Mouse (Mus musculus) Muller cell, postnatal 12 days (primary cell): ENCODE measurements around the gene Mcoln2.

Experiments used
- DNase-seq: peaks from one replicate; pipeline ENCODE4 v3.0.0-alpha.2; 2015; ENCODE audit errors: inconsistent ontology term

Mcoln2 gene

GRCm38 (mm10) chr3:146145501-146145900, 4.1 kb upstream of the Mcoln2 start:
- no peak for DNase-seq

GRCm38 (mm10) chr3:146146131-146146530, 3.5 kb upstream of the Mcoln2 start:
- DNase-seq, result no peak

DNA sequence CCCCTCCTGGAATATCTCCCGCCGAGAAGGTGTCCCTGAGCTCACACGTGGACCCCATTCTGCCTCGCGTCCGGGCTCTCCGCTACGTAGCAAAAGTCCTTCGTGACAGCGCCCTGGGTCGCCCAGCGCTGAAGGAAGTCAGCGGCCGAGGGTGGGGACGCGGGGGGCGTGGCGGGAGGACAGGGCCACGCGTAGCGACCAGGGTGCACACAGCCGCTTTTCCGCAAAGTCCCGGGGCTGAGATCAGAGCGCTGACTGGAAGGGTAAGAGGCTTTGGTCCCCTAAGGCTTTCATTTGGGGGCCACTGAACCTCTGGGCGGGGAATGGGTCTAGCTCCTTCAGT, 396 bp downstream of the Mcoln2 start:
- peak; percentile 57 for DNase-seq

- DNase-seq, result no peak
Measured at GRCm38 (mm10) chr3:146150560-146150959, 927 bp downstream of the Mcoln2 start.

DNA sequence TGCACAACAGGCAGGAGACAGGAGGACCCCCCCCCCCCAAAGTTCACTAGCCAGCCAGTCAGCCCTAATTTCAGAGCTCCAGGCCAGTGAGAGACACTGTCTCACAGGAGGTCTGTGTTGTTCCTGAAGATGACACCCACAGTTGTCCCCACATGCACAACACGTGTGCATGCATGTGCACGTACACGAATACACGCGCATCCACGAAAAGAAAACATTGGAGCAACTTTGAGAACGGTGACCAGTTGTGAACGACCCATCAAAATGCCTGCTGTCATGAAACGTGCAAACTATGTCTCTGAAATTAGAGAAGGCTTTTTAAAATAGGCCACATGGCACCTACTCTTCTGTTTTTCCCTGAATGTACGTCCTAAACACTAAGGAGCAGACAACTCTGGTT, 1.7 kb downstream of the Mcoln2 start:
- no peak for DNase-seq

DNA sequence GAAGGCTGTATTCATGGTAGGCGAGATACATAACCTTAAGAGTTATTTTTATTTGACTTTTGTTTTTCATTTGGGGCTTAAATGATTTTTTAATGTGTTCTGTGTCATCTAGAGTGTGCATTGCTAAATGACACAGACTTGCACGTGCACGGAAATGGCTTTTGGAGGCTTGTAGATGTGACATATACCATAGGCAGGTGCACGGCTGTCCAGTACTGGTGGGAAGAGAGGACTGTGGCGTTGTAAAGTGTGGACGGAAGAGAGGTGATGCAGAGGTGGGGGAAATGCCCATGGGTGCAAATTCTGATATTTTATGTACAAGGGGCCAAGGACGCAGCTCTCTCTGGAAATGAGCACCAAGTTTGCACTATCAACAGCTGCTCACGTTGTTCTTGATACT, 2.1 kb downstream of the Mcoln2 start:
- DNase-seq, result no peak

GRCm38 (mm10) chr3:146152348-146152747, 2.7 kb downstream of the Mcoln2 start:
- DNase-seq, result no peak

DNA sequence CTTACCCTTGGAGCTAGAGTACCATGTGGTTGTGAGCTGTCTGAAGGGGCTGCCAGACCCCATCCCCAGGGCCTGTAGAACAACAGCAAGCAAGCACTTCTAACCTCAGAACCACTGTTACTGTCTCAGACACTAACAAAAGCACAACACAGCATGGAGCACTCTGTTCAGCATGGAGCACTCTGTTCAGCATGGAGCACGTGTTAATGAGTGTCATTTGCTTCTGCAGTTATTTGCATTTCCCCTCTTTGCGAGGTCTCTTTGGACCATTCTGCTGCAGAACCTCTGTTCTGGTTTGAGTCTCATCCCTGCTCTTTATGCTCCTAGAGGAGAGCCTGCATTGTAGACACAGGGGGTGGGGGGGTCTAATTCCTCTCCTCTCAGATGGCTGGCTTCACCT, 3.3 kb downstream of the Mcoln2 start:
- DNase-seq, result no peak

DNA sequence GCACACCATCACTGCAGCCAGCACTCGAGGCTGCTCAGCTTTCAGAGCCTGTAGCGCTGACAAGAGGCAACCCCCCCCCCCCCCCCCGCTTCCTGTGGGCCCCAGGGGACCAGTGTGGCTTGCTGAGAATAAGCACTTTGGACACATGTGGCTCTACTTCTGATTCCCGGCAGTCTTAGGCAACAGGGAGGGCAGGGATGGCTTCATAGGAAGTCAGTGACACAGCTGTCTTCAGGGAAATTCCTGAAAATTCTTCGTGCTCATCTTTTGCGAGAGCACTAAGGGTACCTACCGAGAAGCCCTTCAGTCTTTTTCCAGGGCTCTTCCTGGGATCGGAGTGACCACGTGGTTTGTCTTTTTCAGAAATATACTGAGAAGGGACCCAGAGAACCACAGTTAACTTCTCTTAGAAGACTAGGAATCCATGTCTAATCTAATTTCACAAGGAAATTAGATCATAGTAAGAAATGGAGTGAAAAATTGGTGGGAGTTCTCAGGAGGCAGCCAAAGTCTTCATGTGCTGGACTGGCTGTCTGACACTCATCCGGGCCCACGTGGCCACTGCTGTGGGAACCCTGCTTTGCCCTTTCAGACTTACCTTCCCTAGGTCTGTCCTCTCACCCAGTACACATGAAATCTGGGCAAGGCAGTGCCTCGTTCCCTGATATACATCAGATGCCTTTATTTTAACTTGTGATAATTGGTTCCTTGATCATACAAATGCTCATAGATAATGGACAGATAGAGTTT, 4.4 kb downstream of the Mcoln2 start:
- peak; percentile 52 for DNase-seq

DNA sequence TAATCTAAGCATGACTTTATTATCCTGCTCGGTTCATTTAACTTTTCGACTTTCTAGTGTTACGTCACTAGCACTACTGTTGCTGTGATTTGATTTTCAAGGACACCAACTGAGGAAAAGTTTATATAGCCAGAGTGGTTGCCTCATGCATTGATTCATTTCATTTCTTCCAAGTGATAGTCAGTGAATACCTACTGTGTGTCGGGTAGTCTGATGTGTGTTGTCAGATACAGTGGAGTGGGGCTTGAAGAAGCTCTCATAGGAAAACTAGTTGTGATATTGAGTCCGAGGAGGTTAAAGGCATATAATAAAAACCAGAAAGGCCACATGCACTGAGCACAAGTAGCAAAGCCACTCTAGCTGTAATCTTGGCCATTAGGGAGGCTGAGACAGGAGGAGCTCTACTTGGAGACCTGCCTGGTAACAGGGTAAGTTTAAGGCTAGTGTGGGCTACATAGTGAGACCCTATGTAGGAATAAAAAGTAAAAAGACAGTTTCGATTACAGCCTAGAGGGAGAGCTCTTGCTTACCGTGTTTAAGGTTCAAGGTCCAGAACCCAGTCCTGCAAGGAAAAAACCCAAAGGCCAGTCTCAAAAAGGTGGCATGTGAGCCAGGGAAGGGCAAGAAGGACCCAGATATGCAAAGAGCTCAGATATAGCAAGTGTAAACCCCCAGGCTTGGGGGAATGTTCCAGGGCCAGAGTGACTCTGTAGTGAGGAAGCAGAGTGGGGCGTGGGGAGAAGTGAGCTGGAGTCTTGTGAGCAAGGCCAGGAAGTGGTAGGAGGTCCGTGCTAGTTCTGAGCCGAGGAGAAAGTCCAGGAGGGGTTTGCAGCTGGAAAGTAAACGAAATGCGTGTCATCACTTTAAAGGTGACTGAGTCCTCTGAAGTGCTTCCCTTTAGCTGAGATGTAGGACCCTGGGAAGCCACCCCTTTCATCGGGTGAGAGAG, 6.3 kb downstream of the Mcoln2 start:
- DNase-seq, result no peak

- DNase-seq, result no peak
Measured at GRCm38 (mm10) chr3:146156811-146157210, 7.2 kb downstream of the Mcoln2 start.

- DNase-seq, result no peak
Measured at GRCm38 (mm10) chr3:146158039-146158438, 8.4 kb downstream of the Mcoln2 start.

DNA sequence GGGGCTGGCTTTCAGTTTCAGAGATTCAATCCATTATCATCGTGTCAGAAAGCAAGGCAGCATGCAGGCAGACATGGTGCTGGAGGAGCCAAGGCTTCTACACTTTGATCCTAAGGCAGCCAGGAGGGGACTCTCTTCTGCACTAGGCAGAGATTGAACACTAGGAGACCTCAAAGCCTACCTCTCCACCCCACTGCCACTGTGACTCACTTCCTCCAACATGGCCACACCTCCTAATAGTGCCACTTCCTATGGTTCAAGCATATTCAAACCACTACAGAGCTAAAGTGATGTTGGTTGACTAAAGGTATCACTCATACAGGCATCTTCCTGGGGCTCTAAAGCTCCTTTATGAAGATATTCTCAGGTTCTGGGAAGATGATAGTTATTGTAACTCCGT, 9.7 kb downstream of the Mcoln2 start:
- no peak for DNase-seq

GRCm38 (mm10) chr3:146162197-146162596, 12.6 kb downstream of the Mcoln2 start:
- no peak for DNase-seq

- DNase-seq, result no peak
Measured at GRCm38 (mm10) chr3:146169356-146169755, 19.7 kb downstream of the Mcoln2 start.

DNA sequence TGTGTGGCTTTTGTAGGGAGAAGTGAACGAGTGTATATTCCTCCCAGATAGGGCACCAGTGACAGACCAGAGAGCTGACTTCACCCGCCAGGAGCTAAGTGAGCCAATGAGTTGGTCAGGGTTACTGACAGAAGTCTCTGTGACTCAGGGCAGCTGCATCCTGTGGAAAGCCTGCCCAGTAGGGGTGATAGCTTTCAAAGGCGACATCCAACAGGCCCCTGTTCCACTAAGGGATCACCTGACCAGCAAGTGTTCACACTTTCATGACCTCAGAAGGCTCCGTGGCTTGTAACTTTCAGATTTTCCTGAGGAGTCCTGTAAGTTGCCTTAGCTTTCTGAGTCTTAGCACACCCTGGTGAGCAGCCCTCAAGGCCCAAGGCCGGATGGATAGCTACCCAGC, 23.4 kb downstream of the Mcoln2 start:
- no peak for DNase-seq

DNA sequence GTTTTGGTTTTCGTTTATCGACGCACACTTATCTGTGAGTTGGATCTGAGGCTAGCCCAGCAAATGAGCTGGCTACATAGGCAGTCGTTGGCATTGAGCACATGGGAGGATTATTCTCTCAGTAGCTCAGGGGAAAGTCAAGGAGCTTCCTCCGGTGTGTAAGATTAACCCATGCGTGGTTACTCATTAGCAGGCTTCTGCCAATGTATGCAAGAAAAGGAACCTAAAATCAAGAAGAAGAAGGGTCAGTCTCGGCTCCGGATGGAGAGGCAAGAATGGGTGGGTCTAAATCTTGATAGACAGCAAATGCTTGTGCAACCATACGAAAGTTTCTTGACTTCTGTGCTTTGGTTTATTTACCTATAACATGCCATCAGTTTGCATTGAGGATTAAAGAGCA, 24.6 kb downstream of the Mcoln2 start:
- DNase-seq, result no peak

DNA sequence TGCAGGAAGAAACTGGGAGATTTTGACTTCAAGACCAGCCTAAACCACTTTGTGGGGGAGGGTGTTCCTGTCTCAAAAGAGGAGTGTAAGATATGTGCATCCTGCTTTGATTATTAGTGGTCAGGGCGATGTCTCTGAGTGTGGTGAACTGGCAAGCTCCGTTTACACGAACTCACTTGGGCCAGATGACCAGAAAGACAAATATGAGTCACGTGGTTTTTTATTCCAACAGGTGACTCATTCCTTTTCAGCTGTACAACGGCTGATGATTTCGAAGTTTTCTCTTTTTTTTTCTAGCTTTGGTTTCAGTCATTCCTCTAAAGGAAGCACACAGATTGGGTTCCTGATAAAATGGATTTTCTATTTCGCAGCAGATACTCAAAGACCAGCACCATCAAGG, 27.7 kb downstream of the Mcoln2 start:
- peak; percentile 45 for DNase-seq

- peak; percentile 87 for DNase-seq
Measured at GRCm38 (mm10) chr3:146177748-146178582, 28.3 kb downstream of the Mcoln2 start.

GRCm38 (mm10) chr3:146180341-146180740, 30.7 kb downstream of the Mcoln2 start:
- DNase-seq, result no peak

GRCm38 (mm10) chr3:146180986-146181385, 31.4 kb downstream of the Mcoln2 start:
- peak; percentile 37 for DNase-seq
